Mouse (Mus musculus): ENCODE data around the gene Fbxo5. TPM values are rescaled to one million over a fixed set of nuclear protein-coding genes. Genes with fewer than 3 reads are reported as not detected.
A peak's percentile ranks its signal among the peaks of the same experiment; 100 is the strongest.

Gene Fbxo5
- 24.3 and 39.5 TPM in 2 replicates for polyA plus RNA-seq (2011; ENCODE audit: insufficient read length, low read depth, missing spikeins)

- Histone ChIP-seq H3K4me1 (ENCODE audit: control insufficient read depth, insufficient read depth, low read length) (no peaks in the 10 kb centered on the region; the same call in 1 of the 2 replicates), H3K4me3 (ENCODE audit: insufficient read depth, low read length) (peak within 1 kb of the TSS; percentile 84), H3K27ac (ENCODE audit: insufficient read depth, low read length) (peak within 1 kb of the TSS; percentile 76)
- TF ChIP-seq CTCF (IDR thresholded peaks at IDR 0.05; ENCODE audit: borderline replicate concordance, insufficient read depth, low read length) (no peak), POLR2A (IDR thresholded peaks at IDR 0.05; ENCODE audit: low read depth, low read length) (peak; percentile 71)
Observed at GRCm38 (mm10) chr10:5805243-5805730, at the start of gene Fbxo5. Fbxo5 (minus strand) TSS chr10:5805600.

GRCm38 (mm10) chr10:5853290-5853868 is 48.0 kb upstream of the Fbxo5 start:
- Histone ChIP-seq H3K4me1 (ENCODE audit: control insufficient read depth, insufficient read depth, low read length) (no peaks in the 10 kb centered on the region; the same call in none of the 2 replicates), H3K4me3 (ENCODE audit: insufficient read depth, low read length) (no peak overlapping the region), H3K27ac (ENCODE audit: insufficient read depth, low read length) (peak overlapping the region; percentile 93)
- TF ChIP-seq CTCF (IDR thresholded peaks at IDR 0.05; ENCODE audit: borderline replicate concordance, insufficient read depth, low read length) (no peak), POLR2A (IDR thresholded peaks at IDR 0.05; ENCODE audit: low read depth, low read length) (no peak)

GRCm38 (mm10) chr10:5846939-5847338 is 41.5 kb upstream of the Fbxo5 start:
- Histone ChIP-seq H3K4me3 (ENCODE audit: insufficient read depth, low read length) (no peak overlapping the region), H3K4me1 (ENCODE audit: control insufficient read depth, insufficient read depth, low read length) (no peaks in the 10 kb centered on the region; the same call in 1 of the 2 replicates), H3K27ac (ENCODE audit: insufficient read depth, low read length) (peak overlapping the region; percentile 55)
- no peak for TF ChIP-seq CTCF (IDR thresholded peaks at IDR 0.05; ENCODE audit: borderline replicate concordance, insufficient read depth, low read length)
- no peak for TF ChIP-seq POLR2A (IDR thresholded peaks at IDR 0.05; ENCODE audit: low read depth, low read length)

GRCm38 (mm10) chr10:5841369-5841768 is 36.0 kb upstream of the Fbxo5 start:
- Histone ChIP-seq H3K27ac (ENCODE audit: insufficient read depth, low read length) (no peak overlapping the region), H3K4me3 (ENCODE audit: insufficient read depth, low read length) (no peak overlapping the region), H3K4me1 (ENCODE audit: control insufficient read depth, insufficient read depth, low read length) (no peaks in the 10 kb centered on the region)
- TF ChIP-seq POLR2A (IDR thresholded peaks at IDR 0.05; ENCODE audit: low read depth, low read length) (no peak), CTCF (IDR thresholded peaks at IDR 0.05; ENCODE audit: borderline replicate concordance, insufficient read depth, low read length) (no peak)

GRCm38 (mm10) chr10:5826336-5827025 is 21.1 kb upstream of the Fbxo5 start:
- no peak for TF ChIP-seq CTCF (IDR thresholded peaks at IDR 0.05; ENCODE audit: borderline replicate concordance, insufficient read depth, low read length)
- TF ChIP-seq POLR2A (IDR thresholded peaks at IDR 0.05; ENCODE audit: low read depth, low read length) = no peak
- Histone ChIP-seq H3K27ac (ENCODE audit: insufficient read depth, low read length) (no peak overlapping the region), H3K4me1 (ENCODE audit: control insufficient read depth, insufficient read depth, low read length) (peaks cover 6% of the 10 kb centered on the region; the same call in 1 of the 2 replicates), H3K4me3 (ENCODE audit: insufficient read depth, low read length) (no peak overlapping the region)

GRCm38 (mm10) chr10:5824779-5825178 is 19.4 kb upstream of the Fbxo5 start:
- Histone ChIP-seq H3K4me3 (ENCODE audit: insufficient read depth, low read length) (peak overlapping the region; percentile 41), H3K4me1 (ENCODE audit: control insufficient read depth, insufficient read depth, low read length) (peaks cover 6% of the 10 kb centered on the region; the same call in 1 of the 2 replicates), H3K27ac (ENCODE audit: insufficient read depth, low read length) (peak overlapping the region; percentile 13)
- TF ChIP-seq CTCF (IDR thresholded peaks at IDR 0.05; ENCODE audit: borderline replicate concordance, insufficient read depth, low read length) (no peak), POLR2A (IDR thresholded peaks at IDR 0.05; ENCODE audit: low read depth, low read length) (no peak)

GRCm38 (mm10) chr10:5823740-5824491 is 18.5 kb upstream of the Fbxo5 start, which contains the start of gene Mtrf1l:
Mtrf1l (minus strand) TSS chr10:5823910.
- no peak for TF ChIP-seq CTCF (IDR thresholded peaks at IDR 0.05; ENCODE audit: borderline replicate concordance, insufficient read depth, low read length)
- TF ChIP-seq POLR2A (IDR thresholded peaks at IDR 0.05; ENCODE audit: low read depth, low read length) = peak; percentile 70
- Histone ChIP-seq H3K27ac (ENCODE audit: insufficient read depth, low read length) (peak within 1 kb of the TSS; percentile 50), H3K4me1 (ENCODE audit: control insufficient read depth, insufficient read depth, low read length) (peaks cover 6% of the 10 kb centered on the region; the same call in 1 of the 2 replicates), H3K4me3 (ENCODE audit: insufficient read depth, low read length) (peak within 1 kb of the TSS; percentile 77)

GRCm38 (mm10) chr10:5823291-5823739 is 17.9 kb upstream of the Fbxo5 start:
- peaks cover 6% of the 10 kb centered on the region; the same call in 1 of the 2 replicates for H3K4me1 ChIP-seq (ENCODE audit: control insufficient read depth, insufficient read depth, low read length)
- H3K4me3 ChIP-seq (ENCODE audit: insufficient read depth, low read length) = peak overlapping the region; percentile 77
- no peak for TF ChIP-seq CTCF (IDR thresholded peaks at IDR 0.05; ENCODE audit: borderline replicate concordance, insufficient read depth, low read length)
- TF ChIP-seq POLR2A (IDR thresholded peaks at IDR 0.05; ENCODE audit: low read depth, low read length) = no peak
- H3K27ac ChIP-seq (ENCODE audit: insufficient read depth, low read length) = peak overlapping the region; percentile 39

- TF ChIP-seq CTCF (IDR thresholded peaks at IDR 0.05; ENCODE audit: borderline replicate concordance, insufficient read depth, low read length) (no peak), POLR2A (IDR thresholded peaks at IDR 0.05; ENCODE audit: low read depth, low read length) (no peak)
- no peak overlapping the region for H3K4me3 ChIP-seq (ENCODE audit: insufficient read depth, low read length)
- peaks cover 6% of the 10 kb centered on the region; the same call in 1 of the 2 replicates for H3K4me1 ChIP-seq (ENCODE audit: control insufficient read depth, insufficient read depth, low read length)
- H3K27ac ChIP-seq (ENCODE audit: insufficient read depth, low read length) = no peak overlapping the region
Observed at GRCm38 (mm10) chr10:5818772-5819171, 13.4 kb upstream of the Fbxo5 start.

Data from embryonic fibroblast, embryonic 13.5 days (primary cell).